Mouse (Mus musculus) CD8-positive naive resting alpha-beta T cell, adult 2 months (primary cell): ENCODE measurements around the gene Atg2a.
A peak's percentile ranks its signal among the peaks of the same experiment; 100 is the strongest.
"Not testable (repeated sequence)": the region's sequence is repeated elsewhere in the genome, so short reads cannot be mapped to it uniquely, and the experiment has no call there.

ENCODE experiments used
- DNase-seq, 2 experiments: peaks; one replicate each; pipeline ENCODE4 v3.0.0; 2022; ENCODE audit warnings: low read depth in 2 of 2, low spot score in 2 of 2

Gene Atg2a

GRCm38 (mm10) chr19:6275740-6276389 lies 34.4 kb downstream of the Atg2a start:
- DNase-seq = peak; percentile 64 to 65

- peak; percentile 91 to 92 for DNase-seq
These were observed 35.3 kb downstream of the Atg2a start, which contains the start of gene Ehd1 for GRCm38 (mm10) chr19:6276426-6277421. Gene Ehd1 (plus strand): TSS chr19:6276725.

GRCm38 (mm10) chr19:6277661-6278438 lies 36.4 kb downstream of the Atg2a start:
- DNase-seq = peak in 1 of 2 experiments; percentile 33

GRCm38 (mm10) chr19:6278439-6279073 lies 37.1 kb downstream of the Atg2a start:
- DNase-seq = no peak

- no peak for DNase-seq
These were observed 38.1 kb downstream of the Atg2a start for GRCm38 (mm10) chr19:6279481-6280144.

GRCm38 (mm10) chr19:6280554-6280953 lies 39.1 kb downstream of the Atg2a start:
- DNase-seq = no peak

- no peak for DNase-seq
These were observed 39.9 kb downstream of the Atg2a start for GRCm38 (mm10) chr19:6281122-6282020.

- no peak for DNase-seq
These were observed 41.5 kb downstream of the Atg2a start for GRCm38 (mm10) chr19:6283001-6283400.

- DNase-seq = no peak
These were observed 43.0 kb downstream of the Atg2a start for GRCm38 (mm10) chr19:6284502-6284901.

GRCm38 (mm10) chr19:6285226-6285625 lies 43.8 kb downstream of the Atg2a start:
- no peak for DNase-seq

- DNase-seq = no peak
These were observed 44.4 kb downstream of the Atg2a start for GRCm38 (mm10) chr19:6285632-6286433.

- DNase-seq = no peak
These were observed 45.2 kb downstream of the Atg2a start for GRCm38 (mm10) chr19:6286434-6287401.

GRCm38 (mm10) chr19:6288236-6288894 lies 46.9 kb downstream of the Atg2a start:
- no peak for DNase-seq

GRCm38 (mm10) chr19:6289696-6290238 lies 48.3 kb downstream of the Atg2a start:
- DNase-seq = no peak

GRCm38 (mm10) chr19:6290720-6291116 lies 49.2 kb downstream of the Atg2a start:
- DNase-seq = not testable (repeated sequence)

GRCm38 (mm10) chr19:6291117-6291781 lies 49.8 kb downstream of the Atg2a start:
- no peak for DNase-seq
